Mouse (Mus musculus): Measurements from ENCODE around the gene Atxn2. TPM values are rescaled to one million over a fixed set of nuclear protein-coding genes. Genes with fewer than 3 reads are reported as not detected.

Gene Atxn2
- total RNA-seq, 2 experiments from 2014 or later: 112 to 122 TPM

GRCm38 (mm10) chr5:121757900-121758299 lies 46.8 kb downstream of the Atxn2 start:
- DNase-seq: no peak
- intact Hi-C loops (cut with DNase I; ENCODE audit: low total_unique reads): no loop called here

DNA sequence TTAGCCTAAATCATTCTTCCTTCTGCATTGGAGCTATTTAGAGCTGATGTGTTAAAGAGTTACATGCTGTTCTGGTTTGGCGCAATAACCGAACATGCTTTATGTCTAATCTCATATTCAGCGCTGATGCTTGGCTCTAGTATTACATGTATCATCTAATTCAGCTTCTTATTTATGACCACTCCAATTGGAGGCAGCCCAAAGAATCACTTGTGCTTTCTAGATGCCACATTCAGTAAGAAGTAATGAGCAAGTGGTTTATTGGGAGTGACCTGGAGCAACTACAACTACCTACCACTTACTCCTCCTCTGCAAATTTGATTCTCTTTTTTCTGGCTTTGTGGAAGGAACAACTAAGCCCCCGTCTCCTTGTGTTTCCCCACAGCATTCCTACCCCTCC lies 47.2 kb downstream of the Atxn2 start:
- no peak for DNase-seq
- intact Hi-C loops (cut with DNase I; ENCODE audit: low total_unique reads): no loop called here

- DNase-seq: no peak
- intact Hi-C loops (cut with DNase I; ENCODE audit: low total_unique reads): no loop called here
Observed at GRCm38 (mm10) chr5:121759921-121760320, 48.8 kb downstream of the Atxn2 start.

- DNase-seq: no peak
- intact Hi-C loops (cut with DNase I; ENCODE audit: low total_unique reads): no loop called here
Observed at GRCm38 (mm10) chr5:121761459-121761858, 50.3 kb downstream of the Atxn2 start.

- DNase-seq: no peak
- intact Hi-C loops (cut with DNase I; ENCODE audit: low total_unique reads): no loop called here
Observed at GRCm38 (mm10) chr5:121762949-121763348, 51.8 kb downstream of the Atxn2 start.

GRCm38 (mm10) chr5:121765020-121765419 lies 53.9 kb downstream of the Atxn2 start:
- intact Hi-C loops (cut with DNase I; ENCODE audit: low total_unique reads): no loop called here
- no peak for DNase-seq

- intact Hi-C loops (cut with DNase I; ENCODE audit: low total_unique reads): no loop called here
- DNase-seq: no peak
Observed at GRCm38 (mm10) chr5:121766038-121766773, 55.1 kb downstream of the Atxn2 start.

DNA sequence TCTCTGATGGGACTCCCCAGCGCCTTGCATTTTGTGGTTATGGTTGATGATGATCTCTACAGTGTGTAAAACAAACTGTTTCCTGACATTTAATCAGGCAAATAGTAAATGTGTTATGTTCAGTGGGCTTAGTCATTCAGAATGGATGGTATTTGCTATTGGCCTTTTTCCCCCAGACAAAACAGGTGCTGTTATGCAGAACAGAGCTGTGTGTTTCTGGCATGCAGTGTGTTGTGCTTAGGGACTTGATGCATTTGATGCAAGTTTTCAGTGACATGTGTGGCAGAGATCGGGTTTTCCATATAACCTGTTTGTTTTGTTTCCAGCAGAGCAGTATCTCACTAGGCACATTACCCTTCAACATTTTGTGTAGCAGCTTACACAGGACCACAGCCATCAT lies 56.4 kb downstream of the Atxn2 start:
- intact Hi-C loops (cut with DNase I; ENCODE audit: low total_unique reads): no loop called here
- DNase-seq: no peak

- intact Hi-C loops (cut with DNase I; ENCODE audit: low total_unique reads): no loop called here
- no peak for DNase-seq
Observed at GRCm38 (mm10) chr5:121769827-121770226, 58.7 kb downstream of the Atxn2 start.

- no peak for DNase-seq
- intact Hi-C loops (cut with DNase I; ENCODE audit: low total_unique reads): no loop called here
Observed at GRCm38 (mm10) chr5:121771611-121772010, 60.5 kb downstream of the Atxn2 start.

- DNase-seq: no peak
- intact Hi-C loops (cut with DNase I; ENCODE audit: low total_unique reads): no loop called here
Observed at GRCm38 (mm10) chr5:121778485-121779119, 67.5 kb downstream of the Atxn2 start.

DNA sequence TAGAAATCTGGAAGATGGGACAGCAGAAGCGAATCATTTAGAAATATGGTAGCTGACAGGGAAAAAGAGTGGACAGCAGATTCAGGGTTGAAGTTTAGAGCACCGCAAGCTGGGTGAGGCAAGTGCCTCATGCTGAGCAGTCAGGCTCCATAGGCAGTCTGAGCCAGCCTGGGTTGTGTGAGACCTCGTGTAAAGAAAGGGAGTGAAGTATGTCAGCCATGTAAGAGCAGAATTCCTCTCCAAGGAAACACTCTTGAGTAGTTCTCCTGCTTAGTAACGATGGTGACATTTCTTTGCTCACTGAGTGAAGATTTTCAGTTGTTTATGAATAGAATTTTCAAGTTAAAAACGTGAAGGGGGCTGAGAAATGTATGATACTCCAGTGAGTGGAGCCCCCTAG lies 69.0 kb downstream of the Atxn2 start:
- DNase-seq: no peak
- intact Hi-C loops (cut with DNase I; ENCODE audit: low total_unique reads): no loop called here

DNA sequence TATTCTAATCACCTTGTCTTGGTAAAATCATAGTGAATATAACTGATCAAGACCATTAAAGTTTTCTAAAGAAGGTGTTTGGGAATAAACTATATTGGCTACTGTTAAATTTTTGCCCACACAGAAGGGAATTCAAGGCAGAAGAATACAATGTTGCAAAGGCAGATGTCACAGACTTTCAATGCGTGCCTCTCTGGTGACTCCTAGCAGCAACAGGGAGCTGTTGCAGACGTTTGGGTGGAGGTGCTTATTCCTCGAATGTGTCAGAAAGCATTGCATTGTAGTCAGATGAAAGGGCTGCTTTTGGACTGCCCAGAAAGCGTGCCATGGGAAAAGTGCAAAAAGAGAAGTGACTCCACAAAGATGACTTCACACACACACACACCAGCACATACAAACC lies 71.3 kb downstream of the Atxn2 start:
- DNase-seq: no peak
- intact Hi-C loops (cut with DNase I; ENCODE audit: low total_unique reads): no loop called here

DNA sequence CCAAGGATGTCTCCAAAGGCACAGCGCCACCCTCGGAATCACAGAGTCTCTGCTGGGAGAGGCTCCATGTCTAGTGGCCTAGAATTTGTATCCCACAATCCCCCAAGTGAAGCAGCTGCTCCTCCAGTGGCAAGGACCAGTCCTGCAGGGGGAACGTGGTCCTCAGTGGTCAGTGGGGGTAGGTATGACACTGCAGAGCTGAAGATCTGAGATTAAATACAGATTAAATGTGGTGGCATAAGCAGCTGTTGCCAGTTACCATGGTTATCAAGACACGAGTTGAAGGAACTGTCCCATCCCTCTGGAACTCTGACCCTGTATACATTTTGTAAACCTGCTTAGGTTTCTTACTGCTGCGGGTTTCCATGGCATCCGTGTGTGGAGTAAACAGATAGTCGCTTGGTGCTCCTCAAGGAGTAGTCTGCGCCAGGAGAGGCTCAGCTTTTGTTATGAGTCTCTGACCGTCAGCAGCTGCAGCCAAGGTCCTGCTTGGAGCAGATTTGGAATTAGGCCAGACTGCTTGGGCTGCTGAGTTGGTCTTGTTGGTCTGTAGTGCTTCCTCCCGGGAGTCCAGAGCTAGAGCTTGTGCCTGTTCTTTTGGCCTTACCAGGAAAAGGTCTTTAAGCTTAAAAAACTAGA lies 72.8 kb downstream of the Atxn2 start:
- intact Hi-C loops (cut with DNase I; ENCODE audit: low total_unique reads): no loop called here
- peak; percentile 60 for DNase-seq

DNA sequence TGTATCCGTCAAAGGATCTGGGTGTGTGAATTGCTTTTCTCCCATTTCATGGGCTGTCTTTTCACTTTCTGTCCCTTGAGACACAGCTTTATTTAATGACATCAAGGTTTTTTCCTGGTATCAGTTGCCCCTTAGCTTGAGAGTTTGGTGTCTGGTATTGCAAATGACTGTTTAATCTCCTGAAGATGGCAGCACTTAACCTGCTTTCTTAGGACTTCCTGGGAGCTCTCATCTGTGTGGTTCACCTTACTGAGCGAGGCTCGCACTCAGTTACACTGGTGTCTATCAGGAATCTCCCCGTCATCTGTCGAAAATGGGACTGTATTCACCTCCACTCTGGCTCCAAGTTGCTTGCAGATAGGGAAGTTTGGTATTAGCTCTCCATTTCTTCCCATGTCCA lies 79.9 kb downstream of the Atxn2 start:
- intact Hi-C loops (cut with DNase I; ENCODE audit: low total_unique reads): loop anchor here (10.0 kb wide), 1 partner anchor 54 kb away; the partner anchor contains the start of gene Pheta1
- DNase-seq: no peak

GRCm38 (mm10) chr5:121795800-121796199 lies 84.7 kb downstream of the Atxn2 start:
- intact Hi-C loops (cut with DNase I; ENCODE audit: low total_unique reads): loop anchor here (10.0 kb wide), 1 partner anchor 49 kb away; the partner anchor contains the start of gene Pheta1

GRCm38 (mm10) chr5:121798447-121798846 lies 87.3 kb downstream of the Atxn2 start:
- no peak for DNase-seq
- intact Hi-C loops (cut with DNase I; ENCODE audit: low total_unique reads): loop anchor here (10.0 kb wide), 1 partner anchor 46 kb away; the partner anchor contains the start of gene Pheta1

More at GRCm38 (mm10) chr5:121795800-121796199, 84.7 kb downstream of the Atxn2 start:
- DNase-seq: no peak

DNA sequence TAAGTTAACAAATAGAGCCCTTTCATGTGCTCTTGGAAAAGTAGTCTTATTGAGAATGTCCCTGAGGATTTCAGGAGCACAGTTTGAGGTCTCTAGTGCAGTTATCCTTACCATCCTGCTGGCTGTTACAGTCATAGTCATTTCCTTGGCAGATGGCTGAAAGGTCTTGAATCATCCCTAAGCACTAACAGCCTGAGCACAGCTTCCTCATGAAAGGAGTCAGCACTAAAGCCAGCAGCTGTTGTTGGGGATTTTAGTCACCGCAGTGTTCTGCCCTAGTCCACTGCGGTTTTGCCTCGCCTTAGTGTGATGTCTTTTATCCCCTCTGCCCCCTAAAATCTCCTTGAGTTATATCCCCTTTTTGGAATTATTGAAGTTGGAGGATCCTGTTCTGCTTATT lies 96.0 kb downstream of the Atxn2 start:
- intact Hi-C loops (cut with DNase I; ENCODE audit: low total_unique reads): no loop called here

DNA sequence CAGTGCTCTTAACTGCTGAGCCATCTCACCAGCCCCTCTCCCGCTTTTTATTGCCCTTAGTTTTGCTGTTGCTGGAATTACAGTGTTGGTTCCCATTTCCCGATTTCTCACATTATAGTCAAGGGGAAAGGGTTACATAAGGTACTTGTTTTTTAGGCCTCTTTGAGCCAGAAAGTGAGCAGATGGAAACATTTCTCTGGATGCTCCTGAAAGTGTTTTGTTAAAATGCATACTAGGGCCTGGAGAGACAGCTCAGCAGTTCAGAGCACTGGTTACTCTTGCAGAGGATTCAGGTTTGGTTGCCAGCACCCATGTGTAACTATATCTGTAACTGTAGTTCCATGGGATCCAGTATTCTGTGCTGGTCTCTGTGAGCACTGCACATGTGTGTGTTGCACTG lies 97.1 kb downstream of the Atxn2 start:
- no peak for DNase-seq
- intact Hi-C loops (cut with DNase I; ENCODE audit: low total_unique reads): no loop called here

More for the DNA sequence above, 96.0 kb downstream of the Atxn2 start:
- DNase-seq: no peak

DNA sequence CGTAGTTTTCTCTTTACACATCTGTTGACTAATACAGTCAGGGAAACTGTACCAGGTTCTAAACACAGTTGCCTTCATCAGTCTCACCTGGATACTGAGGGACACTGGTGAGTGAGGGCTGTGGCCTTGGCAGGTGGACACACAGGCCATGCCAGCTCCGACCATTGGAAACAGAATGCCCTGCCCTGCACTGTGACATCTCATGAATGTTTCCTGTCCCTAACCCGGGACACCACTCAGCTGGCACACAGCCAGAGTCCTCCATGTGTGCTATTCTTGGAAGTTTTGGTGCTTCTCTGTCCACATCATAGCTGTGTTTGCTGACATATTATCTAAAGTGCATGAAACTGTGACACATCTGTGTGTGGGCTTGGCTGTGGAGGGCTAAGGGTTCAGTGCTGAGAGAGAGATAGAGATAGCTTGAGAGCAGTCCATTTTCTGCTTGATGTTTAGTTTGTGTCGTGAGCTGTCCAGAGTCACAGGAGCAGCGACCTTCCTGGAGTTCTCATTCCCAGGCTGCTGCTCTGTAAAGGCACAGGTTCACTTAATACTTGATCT lies 98.6 kb downstream of the Atxn2 start:
- intact Hi-C loops (cut with DNase I; ENCODE audit: low total_unique reads): no loop called here
- peak; percentile 50 for DNase-seq

Data from gastrocnemius, postnatal 14 days (tissue).